Mouse (Mus musculus): ENCODE measurements around the gene Pgbd5.

The Pgbd5 gene

DNA sequence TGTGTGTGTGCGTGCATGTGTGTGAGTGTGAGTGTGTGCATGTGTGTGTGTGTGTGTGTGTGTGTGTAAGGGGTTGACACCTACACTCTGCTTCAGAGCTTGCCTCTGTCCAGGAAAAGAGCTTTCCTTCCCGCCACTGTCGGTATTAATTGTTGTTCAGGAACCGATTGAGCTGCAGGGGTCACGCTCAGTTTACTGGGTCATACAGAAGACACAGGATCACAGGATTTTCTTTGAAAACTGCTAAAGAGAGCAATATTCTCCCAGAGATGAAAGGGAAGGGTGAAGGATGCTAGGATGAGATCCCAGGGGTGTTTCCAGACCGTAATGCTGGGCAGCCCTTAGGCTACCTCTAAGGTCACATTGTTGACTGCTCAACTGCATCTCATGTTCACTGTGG lies at the start of gene Pgbd5:
Gene Pgbd5, minus strand, starts transcription at position 101 of the 400 bp plus-strand sequence.
- no peaks in the 10 kb centered on the region for H3K36me3 ChIP-seq (ENCODE audit: control insufficient read depth, insufficient read depth, low read length, poor library complexity, severe bottlenecking)
- no peaks in the 10 kb centered on the region; the same call in none of the 2 replicates for H3K27me3 ChIP-seq (ENCODE audit: control insufficient read depth, insufficient read depth, low read length, poor library complexity, severe bottlenecking)

DNA sequence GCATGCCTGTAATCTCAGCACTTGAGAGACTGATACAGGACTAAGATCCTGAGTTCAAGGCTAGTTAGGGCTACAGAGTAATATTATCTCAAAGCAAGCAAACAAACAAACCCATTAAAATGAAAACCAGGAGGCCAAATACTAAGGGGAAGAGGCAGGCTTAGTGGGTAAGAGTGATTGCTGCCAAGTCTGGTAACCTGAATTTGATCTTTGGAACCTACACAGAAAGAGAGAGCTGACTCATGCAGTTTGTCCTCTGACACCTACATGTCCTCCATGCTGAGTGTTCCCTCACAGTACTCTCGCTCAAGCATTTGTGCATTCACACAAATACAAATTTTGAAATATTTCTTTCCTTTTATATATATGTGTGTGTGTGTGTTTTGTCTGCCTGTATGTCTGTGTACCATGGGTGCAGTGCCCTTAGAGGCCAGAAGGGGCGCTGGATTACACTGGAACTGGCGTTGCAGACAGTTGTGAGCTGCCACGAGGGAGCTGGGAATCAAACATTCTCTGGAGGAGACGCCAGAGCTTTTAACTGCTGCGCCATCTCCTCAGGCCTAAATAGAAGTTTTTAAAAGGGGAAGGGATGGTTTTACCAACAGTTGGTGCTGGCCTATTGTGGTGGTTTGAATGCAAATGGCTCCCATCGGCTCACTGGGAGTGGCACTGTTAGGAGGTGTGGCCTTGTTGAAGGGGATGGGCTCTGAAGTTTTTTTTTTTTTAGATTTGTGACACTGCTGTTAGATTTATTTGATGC lies 44.1 kb upstream of the Pgbd5 start:
- no peaks in the 10 kb centered on the region for H3K27me3 ChIP-seq (ENCODE audit: control insufficient read depth, insufficient read depth, low read length, poor library complexity, severe bottlenecking)
- DNase-seq (ENCODE audit: low read depth, low spot score), result peak; percentile 1

More for the DNA sequence above, at the start of gene Pgbd5:
- no peak for DNase-seq (ENCODE audit: low read depth, low spot score)

DNA sequence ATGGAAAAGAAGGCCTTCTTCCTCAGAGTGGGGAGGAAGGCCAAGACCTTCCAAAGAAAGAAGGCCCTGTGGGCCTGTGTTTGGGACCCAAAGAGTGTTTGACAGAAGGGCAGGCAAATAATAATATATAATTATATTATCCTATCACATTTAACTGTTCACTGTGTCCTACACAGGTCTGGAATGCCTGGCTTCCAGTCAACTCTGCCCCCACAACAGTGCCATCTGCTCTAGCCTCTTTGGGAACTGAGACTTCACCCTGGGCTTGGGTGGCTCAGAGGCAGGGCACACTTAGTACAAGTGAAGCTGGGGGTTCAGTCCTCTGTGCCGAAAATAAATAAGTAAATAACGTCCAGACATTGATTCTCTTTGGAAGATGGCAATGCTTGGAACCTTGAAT lies 43.3 kb upstream of the Pgbd5 start:
- H3K27me3 ChIP-seq (ENCODE audit: control insufficient read depth, insufficient read depth, low read length, poor library complexity, severe bottlenecking), result no peaks in the 10 kb centered on the region
- no peaks in the 10 kb centered on the region for H3K36me3 ChIP-seq (ENCODE audit: control insufficient read depth, insufficient read depth, low read length, poor library complexity, severe bottlenecking)
- DNase-seq (ENCODE audit: low read depth, low spot score), result no peak

More for the DNA sequence above, 44.1 kb upstream of the Pgbd5 start:
- H3K36me3 ChIP-seq (ENCODE audit: control insufficient read depth, insufficient read depth, low read length, poor library complexity, severe bottlenecking), result no peaks in the 10 kb centered on the region

DNA sequence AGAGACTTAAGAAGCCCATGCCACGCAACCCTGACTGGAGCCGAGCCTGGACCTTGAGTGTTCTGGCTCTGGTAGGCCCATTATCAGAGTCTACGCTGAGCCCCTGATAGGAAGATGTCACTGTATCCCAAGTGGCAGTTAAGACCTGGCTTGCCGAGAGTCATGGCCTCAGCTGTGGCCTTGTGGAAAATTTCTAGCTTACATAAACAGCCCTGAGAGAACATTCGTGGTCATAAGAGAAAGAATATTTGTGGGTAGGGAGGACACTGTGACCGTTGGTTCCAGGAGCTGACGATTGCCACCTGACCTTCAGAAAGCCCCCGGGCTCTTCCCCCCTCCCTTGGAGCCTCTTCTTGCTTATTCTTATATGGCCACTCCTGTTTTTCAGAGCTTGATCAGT lies 40.9 kb upstream of the Pgbd5 start:
- no peaks in the 10 kb centered on the region for H3K27me3 ChIP-seq (ENCODE audit: control insufficient read depth, insufficient read depth, low read length, poor library complexity, severe bottlenecking)
- DNase-seq (ENCODE audit: low read depth, low spot score), result no peak
- H3K36me3 ChIP-seq (ENCODE audit: control insufficient read depth, insufficient read depth, low read length, poor library complexity, severe bottlenecking), result no peaks in the 10 kb centered on the region

DNA sequence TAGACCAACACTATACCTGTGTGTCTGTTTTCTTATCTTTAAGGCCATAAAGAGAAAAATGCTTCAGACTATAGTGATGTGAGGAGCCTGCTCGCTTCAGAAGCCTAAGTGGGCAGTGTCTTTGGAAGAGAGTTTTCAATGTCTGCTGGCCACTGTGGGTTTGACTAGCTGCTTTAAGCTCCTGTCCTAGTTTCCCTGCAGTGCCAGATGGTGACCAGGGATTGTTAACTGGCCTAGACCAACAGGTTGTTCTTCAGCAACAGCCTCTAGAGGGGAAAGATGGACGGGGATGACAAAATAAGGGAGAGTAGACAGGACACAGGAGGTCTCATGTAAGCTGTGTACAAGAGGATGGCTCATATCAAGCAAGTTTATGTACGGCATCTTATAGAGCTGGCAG lies 39.8 kb upstream of the Pgbd5 start:
- no peak for DNase-seq (ENCODE audit: low read depth, low spot score)
- no peaks in the 10 kb centered on the region for H3K27me3 ChIP-seq (ENCODE audit: control insufficient read depth, insufficient read depth, low read length, poor library complexity, severe bottlenecking)
- H3K36me3 ChIP-seq (ENCODE audit: control insufficient read depth, insufficient read depth, low read length, poor library complexity, severe bottlenecking), result no peaks in the 10 kb centered on the region

DNA sequence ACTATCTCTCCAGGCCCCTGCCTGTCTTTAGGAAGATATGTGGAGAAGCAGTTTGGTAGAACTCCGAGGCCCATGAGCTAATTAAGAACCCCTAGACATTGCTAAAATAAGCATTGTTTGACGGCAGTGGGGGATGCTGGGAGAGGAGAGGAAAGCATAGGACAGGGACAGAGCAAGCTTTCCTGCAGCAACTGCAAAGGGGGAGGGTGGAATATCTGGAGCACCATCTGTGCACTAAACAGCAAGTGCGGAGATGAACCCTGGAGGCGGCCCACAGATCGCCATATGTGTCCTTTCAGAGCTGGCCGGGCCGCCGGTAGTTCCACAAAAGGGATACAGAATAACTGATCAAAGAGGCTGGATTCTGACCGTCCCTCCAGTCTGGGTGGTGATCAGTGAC lies 37.2 kb upstream of the Pgbd5 start:
- H3K27me3 ChIP-seq (ENCODE audit: control insufficient read depth, insufficient read depth, low read length, poor library complexity, severe bottlenecking), result no peaks in the 10 kb centered on the region
- no peaks in the 10 kb centered on the region for H3K36me3 ChIP-seq (ENCODE audit: control insufficient read depth, insufficient read depth, low read length, poor library complexity, severe bottlenecking)
- no peak for DNase-seq (ENCODE audit: low read depth, low spot score)

DNA sequence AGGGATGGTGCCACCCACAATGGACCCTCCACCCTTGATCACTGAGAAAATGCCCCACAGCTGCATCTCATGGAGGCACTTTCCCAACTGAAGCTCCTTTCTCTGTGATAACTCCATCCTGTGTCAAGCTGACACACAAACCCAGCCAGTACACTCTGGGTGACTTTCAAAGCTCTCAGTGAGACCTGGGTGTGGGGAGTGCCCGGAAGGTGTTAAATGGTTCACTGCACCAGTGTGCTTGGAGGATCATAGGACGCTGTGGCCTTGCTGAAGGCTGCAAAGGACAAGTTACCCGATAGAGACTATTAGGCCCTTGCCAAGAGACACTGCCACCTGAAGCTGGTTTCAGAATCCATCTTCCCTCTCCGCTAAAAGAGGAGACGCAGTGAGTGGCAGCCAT lies 36.2 kb upstream of the Pgbd5 start:
- no peak for DNase-seq (ENCODE audit: low read depth, low spot score)
- no peaks in the 10 kb centered on the region for H3K36me3 ChIP-seq (ENCODE audit: control insufficient read depth, insufficient read depth, low read length, poor library complexity, severe bottlenecking)
- no peaks in the 10 kb centered on the region for H3K27me3 ChIP-seq (ENCODE audit: control insufficient read depth, insufficient read depth, low read length, poor library complexity, severe bottlenecking)

DNA sequence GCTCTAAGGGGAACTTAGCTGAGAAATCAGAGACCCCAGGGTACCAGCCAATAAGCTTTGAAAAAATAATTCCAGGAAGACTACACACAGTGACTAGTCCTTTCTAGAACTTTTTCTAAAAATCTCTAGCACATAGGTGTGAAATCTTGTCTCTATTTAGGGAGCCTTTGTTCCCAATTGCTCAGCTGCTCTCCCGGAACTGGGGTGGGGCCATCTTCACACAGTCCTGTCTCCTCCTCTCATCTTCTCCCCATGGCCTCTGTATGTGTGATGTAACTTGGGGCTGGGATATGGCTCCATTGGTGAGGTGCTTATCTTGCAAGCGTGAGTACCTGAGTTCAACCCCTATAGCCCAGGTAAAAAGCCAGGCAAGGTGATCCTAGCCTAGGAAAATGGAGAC lies 25.2 kb upstream of the Pgbd5 start:
- DNase-seq (ENCODE audit: low read depth, low spot score), result no peak
- H3K36me3 ChIP-seq (ENCODE audit: control insufficient read depth, insufficient read depth, low read length, poor library complexity, severe bottlenecking), result no peaks in the 10 kb centered on the region
- H3K27me3 ChIP-seq (ENCODE audit: control insufficient read depth, insufficient read depth, low read length, poor library complexity, severe bottlenecking), result no peaks in the 10 kb centered on the region

DNA sequence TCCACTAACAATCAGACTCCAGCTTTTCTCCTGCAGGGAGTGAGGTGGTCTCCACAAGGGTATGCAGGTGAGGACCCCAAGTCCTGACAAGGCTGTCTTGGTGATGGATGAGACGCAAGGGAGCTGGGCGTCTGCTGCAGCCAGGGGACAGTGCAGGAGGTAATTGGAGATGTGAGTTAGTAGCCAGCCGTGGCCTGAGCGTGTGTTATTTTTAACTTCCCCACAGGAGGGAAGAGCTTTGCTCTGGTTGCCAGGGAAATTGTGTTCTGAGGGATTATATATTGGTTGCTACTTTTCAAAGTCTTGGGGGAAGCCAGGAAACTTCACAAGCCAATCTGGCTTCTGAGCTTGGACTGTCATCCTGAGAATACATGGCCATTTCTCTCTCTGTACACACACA lies 23.7 kb upstream of the Pgbd5 start:
- no peaks in the 10 kb centered on the region for H3K27me3 ChIP-seq (ENCODE audit: control insufficient read depth, insufficient read depth, low read length, poor library complexity, severe bottlenecking)
- no peak for DNase-seq (ENCODE audit: low read depth, low spot score)
- no peaks in the 10 kb centered on the region for H3K36me3 ChIP-seq (ENCODE audit: control insufficient read depth, insufficient read depth, low read length, poor library complexity, severe bottlenecking)

DNA sequence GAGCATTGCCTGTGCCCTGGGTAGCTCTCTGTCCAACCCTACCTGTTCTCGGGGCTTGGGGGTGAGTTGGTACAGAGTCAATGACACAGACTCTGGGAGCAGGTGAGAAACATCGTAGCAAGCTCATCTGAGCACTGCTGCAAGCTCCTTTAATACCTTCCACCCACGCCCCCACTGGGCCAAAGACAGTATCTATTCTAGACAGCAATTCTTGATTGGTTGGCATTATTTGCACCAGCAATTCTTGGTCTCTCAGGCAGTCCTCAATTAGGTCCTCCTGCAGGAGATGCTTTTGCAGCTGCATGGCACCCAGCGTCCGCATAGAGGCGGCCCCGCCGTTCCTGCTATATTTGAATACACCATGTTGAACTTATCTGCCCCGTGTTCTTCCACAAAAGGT lies 22.7 kb upstream of the Pgbd5 start:
- Histone ChIP-seq H3K36me3 (ENCODE audit: control insufficient read depth, insufficient read depth, low read length, poor library complexity, severe bottlenecking) (no peaks in the 10 kb centered on the region), H3K27me3 (ENCODE audit: control insufficient read depth, insufficient read depth, low read length, poor library complexity, severe bottlenecking) (no peaks in the 10 kb centered on the region)
- no peak for DNase-seq (ENCODE audit: low read depth, low spot score)

DNA sequence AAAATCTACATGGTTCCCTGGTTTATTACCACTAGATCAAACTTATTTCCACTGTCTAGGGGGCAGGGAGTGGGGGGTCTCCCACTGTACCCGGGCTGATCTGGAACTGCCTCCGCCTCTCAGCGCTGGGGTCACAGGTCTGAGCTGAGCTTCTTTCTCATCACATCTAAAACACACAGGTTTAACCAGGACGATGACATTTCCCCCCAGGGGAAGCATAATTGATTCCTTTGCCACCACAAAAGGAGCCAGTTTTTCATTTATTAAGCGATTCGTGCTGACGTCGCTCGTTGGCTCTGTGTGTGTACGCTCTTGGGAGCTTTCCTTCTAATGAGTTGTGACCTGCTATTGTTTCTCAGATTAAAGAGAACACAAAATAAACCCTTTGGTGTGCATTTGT lies 21.6 kb upstream of the Pgbd5 start:
- no peaks in the 10 kb centered on the region for H3K27me3 ChIP-seq (ENCODE audit: control insufficient read depth, insufficient read depth, low read length, poor library complexity, severe bottlenecking)
- no peaks in the 10 kb centered on the region for H3K36me3 ChIP-seq (ENCODE audit: control insufficient read depth, insufficient read depth, low read length, poor library complexity, severe bottlenecking)
- no peak for DNase-seq (ENCODE audit: low read depth, low spot score)

DNA sequence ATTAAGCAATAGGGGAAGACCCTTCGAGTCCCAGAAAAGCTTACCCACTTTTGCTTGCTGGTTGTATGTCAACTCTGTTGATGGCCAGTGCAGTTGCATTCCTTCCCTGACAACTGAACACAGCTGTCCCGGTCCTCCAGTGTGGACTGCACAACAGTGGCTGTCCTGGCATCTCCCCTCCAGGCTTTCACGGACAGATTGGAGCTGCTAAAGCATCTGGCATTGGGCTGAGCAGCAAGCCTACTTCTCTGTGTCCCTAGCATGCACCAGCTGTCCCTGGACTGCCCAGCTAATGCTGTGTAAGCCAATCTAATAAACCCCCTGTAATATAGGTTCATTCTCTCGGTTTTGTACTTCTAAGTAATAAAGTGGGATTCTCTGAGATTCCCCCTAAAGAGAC lies 21.2 kb upstream of the Pgbd5 start:
- Histone ChIP-seq H3K36me3 (ENCODE audit: control insufficient read depth, insufficient read depth, low read length, poor library complexity, severe bottlenecking) (no peaks in the 10 kb centered on the region), H3K27me3 (ENCODE audit: control insufficient read depth, insufficient read depth, low read length, poor library complexity, severe bottlenecking) (no peaks in the 10 kb centered on the region)
- no peak for DNase-seq (ENCODE audit: low read depth, low spot score)

DNA sequence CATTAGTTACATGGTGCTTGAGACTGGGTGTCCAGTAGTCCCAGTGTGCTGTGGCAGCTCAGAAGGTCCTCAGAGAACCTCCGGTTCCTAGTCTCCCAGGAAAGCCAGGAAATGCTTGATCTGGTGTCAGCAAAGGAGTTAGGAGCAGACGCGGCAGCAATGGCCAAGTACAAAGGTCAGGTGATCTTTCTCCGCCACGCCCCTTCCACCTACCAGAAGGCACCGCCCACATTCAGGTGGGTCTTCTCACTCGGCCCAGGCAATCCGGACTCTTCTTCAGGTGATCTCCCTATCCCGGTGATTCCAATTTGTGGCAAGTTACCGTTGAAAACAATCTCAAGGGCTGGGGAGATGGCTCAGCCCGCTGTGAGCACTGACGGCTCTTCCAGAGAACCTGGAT lies 20.2 kb upstream of the Pgbd5 start:
- Histone ChIP-seq H3K27me3 (ENCODE audit: control insufficient read depth, insufficient read depth, low read length, poor library complexity, severe bottlenecking) (no peaks in the 10 kb centered on the region), H3K36me3 (ENCODE audit: control insufficient read depth, insufficient read depth, low read length, poor library complexity, severe bottlenecking) (no peaks in the 10 kb centered on the region)
- DNase-seq (ENCODE audit: low read depth, low spot score), result no peak

DNA sequence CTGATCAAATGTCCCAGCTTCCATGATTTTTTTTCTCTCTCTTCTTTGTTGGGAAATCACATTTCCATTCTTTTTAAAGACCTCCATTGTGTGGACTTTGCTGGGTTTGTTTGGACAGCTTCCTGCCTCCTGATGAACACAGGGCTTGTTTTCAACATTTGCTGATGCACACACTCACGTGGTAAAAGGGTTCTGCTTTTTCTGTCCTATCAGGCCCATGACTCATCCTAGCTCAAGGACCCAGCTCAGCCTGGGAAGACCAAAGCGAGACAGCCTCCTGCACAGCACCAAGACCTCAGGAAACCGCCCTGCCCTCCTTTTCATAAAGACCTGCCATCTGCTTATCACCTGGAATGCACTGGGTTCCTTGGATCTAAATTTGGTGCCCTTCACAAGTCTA lies 15.9 kb upstream of the Pgbd5 start:
- DNase-seq (ENCODE audit: low read depth, low spot score), result no peak
- no peaks in the 10 kb centered on the region for H3K27me3 ChIP-seq (ENCODE audit: control insufficient read depth, insufficient read depth, low read length, poor library complexity, severe bottlenecking)
- H3K36me3 ChIP-seq (ENCODE audit: control insufficient read depth, insufficient read depth, low read length, poor library complexity, severe bottlenecking), result no peaks in the 10 kb centered on the region

DNA sequence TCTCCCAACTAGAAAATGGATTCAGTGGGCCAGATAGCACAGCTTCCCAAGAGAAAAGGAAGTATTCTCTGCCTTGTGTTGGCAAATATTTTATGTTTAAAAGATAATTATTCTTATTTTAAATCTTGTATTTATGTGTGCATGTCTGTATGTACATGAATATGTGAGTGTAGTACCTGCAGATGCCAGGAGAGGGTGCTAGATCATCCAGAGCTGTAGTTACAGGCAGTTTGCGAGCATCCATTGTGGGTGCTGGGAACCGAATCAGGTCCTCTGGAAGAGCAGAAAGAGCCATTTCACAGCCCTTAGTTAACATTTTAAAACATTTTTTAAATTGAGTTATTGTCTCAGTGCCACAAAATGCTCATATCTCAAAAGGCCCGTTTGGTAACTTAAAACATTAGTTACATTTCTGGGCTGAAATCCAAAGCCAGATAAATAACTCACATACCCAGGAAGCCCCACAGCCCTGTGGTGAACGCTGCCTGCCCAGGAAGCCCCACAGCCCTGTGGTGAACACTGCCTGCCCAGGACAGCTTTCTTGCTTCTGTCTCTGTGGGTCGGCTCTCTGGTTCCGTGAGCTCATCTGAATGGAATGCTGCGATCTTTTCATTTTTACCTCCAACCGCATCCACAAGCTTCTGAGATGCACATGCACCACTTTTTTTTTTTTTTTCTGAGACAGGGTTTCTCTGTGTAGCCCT lies 10.9 kb upstream of the Pgbd5 start:
- no peaks in the 10 kb centered on the region for H3K27me3 ChIP-seq (ENCODE audit: control insufficient read depth, insufficient read depth, low read length, poor library complexity, severe bottlenecking)
- H3K36me3 ChIP-seq (ENCODE audit: control insufficient read depth, insufficient read depth, low read length, poor library complexity, severe bottlenecking), result no peaks in the 10 kb centered on the region
- DNase-seq (ENCODE audit: low read depth, low spot score), result no peak

Measured in splenic B cell, adult 2 months (primary cell).